Mouse (Mus musculus): ENCODE measurements around the gene Tango6. TPM values are rescaled to one million over a fixed set of nuclear protein-coding genes. Genes with fewer than 3 reads are reported as not detected.

The Tango6 gene
- total and polyA plus RNA-seq, 2 experiments from 2014 or later: 3.0 to 6.1 TPM

- WGBS: 5% methylated on average over 16 of the region's 16 CpGs
- H3K27me3 ChIP-seq (ENCODE audit: insufficient read depth, low read length): no peaks in the 10 kb centered on the region; the same call in 1 of the 2 replicates
- no peaks in the 10 kb centered on the region for H3K36me3 ChIP-seq (ENCODE audit: insufficient read depth, low read length)
- TF ChIP-seq CTCF (IDR thresholded peaks at IDR 0.05): no peak
- H3K4me2 ChIP-seq (ENCODE audit: low read depth, low read length, poor library complexity, severe bottlenecking): peak overlapping the region; percentile 35
- peak; percentile 83 for DNase-seq (ENCODE audit: low spot score)
- peaks cover 3% of the 10 kb centered on the region; the same call in 1 of the 2 replicates for H3K4me1 ChIP-seq (ENCODE audit: insufficient read depth, low read length)
- H3K9me3 ChIP-seq (ENCODE audit: low read length): no peaks in the 10 kb centered on the region
- H3K4me3 ChIP-seq (ENCODE audit: low read depth, low read length): no peak overlapping the region
- ATAC-seq (ENCODE audit: low FRiP score): peak; percentile 65
- 0 out of 2 replicates have a peak overlapping the region, but pooled peaks have one; percentile 37 for H3K9ac ChIP-seq (replicated peaks; ENCODE audit: low read length, poor library complexity, severe bottlenecking)
- H3K27ac ChIP-seq (ENCODE audit: low read depth, low read length): peak overlapping the region; percentile 60
Measured at GRCm38 (mm10) chr8:106727241-106727835, 44.5 kb downstream of the Tango6 start.

- Histone ChIP-seq H3K27ac (ENCODE audit: low read depth, low read length) (peak overlapping the region; percentile 47; the same call in 1 of the 2 replicates), H3K9ac (replicated peaks; ENCODE audit: low read length, poor library complexity, severe bottlenecking) (0 out of 2 replicates have a peak overlapping the region, but pooled peaks have one; percentile 4), H3K36me3 (ENCODE audit: insufficient read depth, low read length) (no peaks in the 10 kb centered on the region), H3K9me3 (ENCODE audit: low read length) (no peaks in the 10 kb centered on the region), H3K4me3 (ENCODE audit: low read depth, low read length) (no peak overlapping the region), H3K27me3 (ENCODE audit: insufficient read depth, low read length) (no peaks in the 10 kb centered on the region; the same call in 1 of the 2 replicates), H3K4me1 (ENCODE audit: insufficient read depth, low read length) (peaks cover 3% of the 10 kb centered on the region; the same call in 1 of the 2 replicates), H3K4me2 (ENCODE audit: low read depth, low read length, poor library complexity, severe bottlenecking) (no peak overlapping the region)
- DNase-seq (ENCODE audit: low spot score) (no peak), ATAC-seq (ENCODE audit: low FRiP score) (no peak)
- no peak for TF ChIP-seq CTCF (IDR thresholded peaks at IDR 0.05)
- 8% methylated on average over 1 of the region's 1 CpGs for WGBS
Measured at GRCm38 (mm10) chr8:106727889-106728288, 45.0 kb downstream of the Tango6 start.

- H3K4me3 ChIP-seq (ENCODE audit: low read depth, low read length): no peak overlapping the region
- no peak for DNase-seq (ENCODE audit: low spot score)
- H3K27ac ChIP-seq (ENCODE audit: low read depth, low read length): no peak overlapping the region
- ATAC-seq (ENCODE audit: low FRiP score): no peak
- H3K36me3 ChIP-seq (ENCODE audit: insufficient read depth, low read length): peaks cover 9% of the 10 kb centered on the region; the same call in 1 of the 2 replicates
- 73% methylated on average over 5 of the region's 5 CpGs for WGBS
- H3K9ac ChIP-seq (replicated peaks; ENCODE audit: low read length, poor library complexity, severe bottlenecking): no peak overlapping the region
- no peak for TF ChIP-seq CTCF (IDR thresholded peaks at IDR 0.05)
- H3K4me2 ChIP-seq (ENCODE audit: low read depth, low read length, poor library complexity, severe bottlenecking): no peak overlapping the region
- no peaks in the 10 kb centered on the region for H3K9me3 ChIP-seq (ENCODE audit: low read length)
- H3K4me1 ChIP-seq (ENCODE audit: insufficient read depth, low read length): no peaks in the 10 kb centered on the region
- H3K27me3 ChIP-seq (ENCODE audit: insufficient read depth, low read length): no peaks in the 10 kb centered on the region
Measured at GRCm38 (mm10) chr8:106732921-106733320, 50.1 kb downstream of the Tango6 start.

- no peak for TF ChIP-seq CTCF (IDR thresholded peaks at IDR 0.05)
- WGBS: 63% methylated on average over 3 of the region's 3 CpGs
- DNase-seq (ENCODE audit: low spot score): no peak
- H3K9ac ChIP-seq (replicated peaks; ENCODE audit: low read length, poor library complexity, severe bottlenecking): no peak overlapping the region
- no peaks in the 10 kb centered on the region for H3K27me3 ChIP-seq (ENCODE audit: insufficient read depth, low read length)
- no peak overlapping the region for H3K4me2 ChIP-seq (ENCODE audit: low read depth, low read length, poor library complexity, severe bottlenecking)
- H3K36me3 ChIP-seq (ENCODE audit: insufficient read depth, low read length): peaks cover 9% of the 10 kb centered on the region; the same call in 1 of the 2 replicates
- H3K4me3 ChIP-seq (ENCODE audit: low read depth, low read length): no peak overlapping the region
- H3K4me1 ChIP-seq (ENCODE audit: insufficient read depth, low read length): no peaks in the 10 kb centered on the region
- no peak overlapping the region for H3K27ac ChIP-seq (ENCODE audit: low read depth, low read length)
- ATAC-seq (ENCODE audit: low FRiP score): no peak
- no peaks in the 10 kb centered on the region for H3K9me3 ChIP-seq (ENCODE audit: low read length)
Measured at GRCm38 (mm10) chr8:106733703-106734102, 50.8 kb downstream of the Tango6 start.

- no peak overlapping the region for H3K4me2 ChIP-seq (ENCODE audit: low read depth, low read length, poor library complexity, severe bottlenecking)
- H3K9ac ChIP-seq (replicated peaks; ENCODE audit: low read length, poor library complexity, severe bottlenecking): no peak overlapping the region
- no peak for TF ChIP-seq CTCF (IDR thresholded peaks at IDR 0.05)
- no peaks in the 10 kb centered on the region for H3K27me3 ChIP-seq (ENCODE audit: insufficient read depth, low read length)
- ATAC-seq (ENCODE audit: low FRiP score) (no peak), DNase-seq (ENCODE audit: low spot score) (no peak)
- H3K36me3 ChIP-seq (ENCODE audit: insufficient read depth, low read length): peaks cover 9% of the 10 kb centered on the region
- no peak overlapping the region for H3K4me3 ChIP-seq (ENCODE audit: low read depth, low read length)
- no peaks in the 10 kb centered on the region for H3K9me3 ChIP-seq (ENCODE audit: low read length)
- no peak overlapping the region for H3K27ac ChIP-seq (ENCODE audit: low read depth, low read length)
- H3K4me1 ChIP-seq (ENCODE audit: insufficient read depth, low read length): no peaks in the 10 kb centered on the region
Measured at GRCm38 (mm10) chr8:106734222-106734621, 51.4 kb downstream of the Tango6 start.

- no peak for TF ChIP-seq CTCF (IDR thresholded peaks at IDR 0.05)
- H3K36me3 ChIP-seq (ENCODE audit: insufficient read depth, low read length): peaks cover 9% of the 10 kb centered on the region
- no peaks in the 10 kb centered on the region for H3K27me3 ChIP-seq (ENCODE audit: insufficient read depth, low read length)
- no peak for ATAC-seq (ENCODE audit: low FRiP score)
- H3K27ac ChIP-seq (ENCODE audit: low read depth, low read length): no peak overlapping the region
- WGBS: 81% methylated on average over 13 of the region's 13 CpGs
- H3K9me3 ChIP-seq (ENCODE audit: low read length): no peaks in the 10 kb centered on the region
- H3K4me3 ChIP-seq (ENCODE audit: low read depth, low read length): no peak overlapping the region
- no peak overlapping the region for H3K9ac ChIP-seq (replicated peaks; ENCODE audit: low read length, poor library complexity, severe bottlenecking)
- no peak overlapping the region for H3K4me2 ChIP-seq (ENCODE audit: low read depth, low read length, poor library complexity, severe bottlenecking)
- no peak for DNase-seq (ENCODE audit: low spot score)
- H3K4me1 ChIP-seq (ENCODE audit: insufficient read depth, low read length): no peaks in the 10 kb centered on the region
Measured at GRCm38 (mm10) chr8:106736861-106737662, 54.2 kb downstream of the Tango6 start.
